Mouse (Mus musculus): Measurements from ENCODE around the gene Itgb7. TPM values are rescaled to one million over a fixed set of nuclear protein-coding genes. Genes with fewer than 3 reads are reported as not detected.
A peak's percentile ranks its signal among the peaks of the same experiment; 100 is the strongest.

Gene Itgb7
- polyA plus RNA-seq, 1 experiment from 2014 or later, result 1.1 TPM

DNA sequence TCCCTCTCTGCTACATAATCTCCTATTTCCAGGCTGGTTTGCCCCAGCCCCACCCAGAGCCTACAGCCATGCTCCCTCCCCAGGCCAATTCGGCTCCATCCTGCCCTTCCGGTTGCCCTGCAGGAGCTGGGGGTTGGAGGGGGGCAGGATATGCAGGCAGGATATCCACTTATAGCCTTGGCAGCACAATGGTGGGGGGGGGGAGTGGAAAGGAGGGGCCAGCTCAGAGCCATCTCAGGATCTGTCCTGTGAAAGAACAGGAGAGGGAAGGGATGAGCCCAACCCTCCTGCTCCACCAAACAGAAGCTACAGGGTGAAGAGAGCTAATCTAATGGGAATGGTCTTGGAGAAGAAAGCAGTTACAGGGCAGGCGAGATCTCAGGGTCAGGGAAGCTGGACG, 8.9 kb upstream of the Itgb7 start:
- H3K4me3 ChIP-seq (ENCODE audit: low read depth, low read length), result no peak overlapping the region
- no peaks in the 10 kb centered on the region for H3K36me3 ChIP-seq (ENCODE audit: control insufficient read depth, insufficient read depth, low read length)
- no peak overlapping the region for H3K27ac ChIP-seq (ENCODE audit: low read depth, low read length)
- no peak for ATAC-seq (replicated peaks; ENCODE audit: low FRiP score)
- no peak overlapping the region for H3K9ac ChIP-seq (ENCODE audit: low read length)
- peaks cover 14% of the 10 kb centered on the region for H3K4me1 ChIP-seq (replicated peaks; ENCODE audit: control insufficient read depth, insufficient read depth, low read length)
- no peak for DNase-seq (ENCODE audit: low spot score)
- no peaks in the 10 kb centered on the region for H3K9me3 ChIP-seq (ENCODE audit: control insufficient read depth, low read length)
- no peak overlapping the region for H3K4me2 ChIP-seq (ENCODE audit: low read depth, low read length, severe bottlenecking)
- peaks cover 24% of the 10 kb centered on the region for H3K27me3 ChIP-seq (ENCODE audit: control insufficient read depth, insufficient read depth, low read length)
- 83% methylated on average over 4 of the region's 4 CpGs for WGBS

DNA sequence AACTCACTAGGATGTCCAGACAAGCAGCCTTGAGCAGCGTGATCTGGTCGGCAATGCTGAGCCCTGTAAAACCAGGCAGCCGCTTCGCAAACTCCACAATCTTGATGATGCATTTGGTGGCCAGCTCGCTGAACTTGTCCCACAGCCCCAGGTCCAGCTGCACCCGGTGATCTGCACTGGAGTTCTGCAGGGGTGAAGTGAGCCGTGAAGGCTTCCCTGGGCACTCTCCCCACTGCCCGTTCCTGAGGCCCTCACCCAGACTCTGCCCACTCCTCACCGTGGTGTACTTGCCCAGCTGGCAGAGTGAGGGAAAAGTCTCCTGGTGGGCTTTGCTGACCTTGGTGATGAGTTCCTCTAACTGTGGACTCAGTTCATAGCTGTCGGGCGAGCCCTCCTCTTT, 8.1 kb upstream of the Itgb7 start:
- no peaks in the 10 kb centered on the region for H3K9me3 ChIP-seq (ENCODE audit: control insufficient read depth, low read length)
- H3K27ac ChIP-seq (ENCODE audit: low read depth, low read length), result no peak overlapping the region
- peaks cover 17% of the 10 kb centered on the region for H3K27me3 ChIP-seq (ENCODE audit: control insufficient read depth, insufficient read depth, low read length)
- 86% methylated on average over 11 of the region's 11 CpGs for WGBS
- no peak overlapping the region for H3K4me3 ChIP-seq (ENCODE audit: low read depth, low read length)
- no peak overlapping the region for H3K4me2 ChIP-seq (ENCODE audit: low read depth, low read length, severe bottlenecking)
- no peak overlapping the region for H3K9ac ChIP-seq (ENCODE audit: low read length)
- no peaks in the 10 kb centered on the region for H3K36me3 ChIP-seq (ENCODE audit: control insufficient read depth, insufficient read depth, low read length)
- ATAC-seq (replicated peaks; ENCODE audit: low FRiP score), result no peak
- H3K4me1 ChIP-seq (replicated peaks; ENCODE audit: control insufficient read depth, insufficient read depth, low read length), result peaks cover 18% of the 10 kb centered on the region
- DNase-seq (ENCODE audit: low spot score), result no peak

DNA sequence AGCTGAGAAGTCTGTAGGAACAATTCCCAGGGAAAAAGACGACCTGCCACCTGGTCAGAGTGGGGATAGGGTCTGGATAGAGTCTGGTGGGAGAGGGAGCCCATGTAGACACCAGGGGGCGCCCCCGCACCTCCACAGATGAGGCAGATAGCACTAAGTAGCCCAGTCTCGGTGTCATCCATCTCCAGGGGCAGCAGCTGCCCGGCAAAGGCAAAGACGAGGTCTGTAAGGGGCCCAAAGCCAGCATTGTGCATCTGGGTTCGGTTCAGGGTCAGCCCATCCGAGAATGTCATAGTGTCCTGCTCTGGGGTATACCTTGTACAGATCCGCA, 7.5 kb upstream of the Itgb7 start:
- H3K4me3 ChIP-seq (ENCODE audit: low read depth, low read length), result no peak overlapping the region
- ATAC-seq (replicated peaks; ENCODE audit: low FRiP score), result peak; percentile 79
- peaks cover 11% of the 10 kb centered on the region for H3K27me3 ChIP-seq (ENCODE audit: control insufficient read depth, insufficient read depth, low read length)
- H3K4me2 ChIP-seq (ENCODE audit: low read depth, low read length, severe bottlenecking), result no peak overlapping the region
- DNase-seq (ENCODE audit: low spot score), result peak; percentile 92
- no peak overlapping the region for H3K27ac ChIP-seq (ENCODE audit: low read depth, low read length)
- no peak overlapping the region for H3K9ac ChIP-seq (ENCODE audit: low read length)
- H3K4me1 ChIP-seq (replicated peaks; ENCODE audit: control insufficient read depth, insufficient read depth, low read length), result peaks cover 18% of the 10 kb centered on the region
- H3K36me3 ChIP-seq (ENCODE audit: control insufficient read depth, insufficient read depth, low read length), result no peaks in the 10 kb centered on the region
- no peaks in the 10 kb centered on the region for H3K9me3 ChIP-seq (ENCODE audit: control insufficient read depth, low read length)
- 11% methylated on average over 9 of the region's 9 CpGs for WGBS

DNA sequence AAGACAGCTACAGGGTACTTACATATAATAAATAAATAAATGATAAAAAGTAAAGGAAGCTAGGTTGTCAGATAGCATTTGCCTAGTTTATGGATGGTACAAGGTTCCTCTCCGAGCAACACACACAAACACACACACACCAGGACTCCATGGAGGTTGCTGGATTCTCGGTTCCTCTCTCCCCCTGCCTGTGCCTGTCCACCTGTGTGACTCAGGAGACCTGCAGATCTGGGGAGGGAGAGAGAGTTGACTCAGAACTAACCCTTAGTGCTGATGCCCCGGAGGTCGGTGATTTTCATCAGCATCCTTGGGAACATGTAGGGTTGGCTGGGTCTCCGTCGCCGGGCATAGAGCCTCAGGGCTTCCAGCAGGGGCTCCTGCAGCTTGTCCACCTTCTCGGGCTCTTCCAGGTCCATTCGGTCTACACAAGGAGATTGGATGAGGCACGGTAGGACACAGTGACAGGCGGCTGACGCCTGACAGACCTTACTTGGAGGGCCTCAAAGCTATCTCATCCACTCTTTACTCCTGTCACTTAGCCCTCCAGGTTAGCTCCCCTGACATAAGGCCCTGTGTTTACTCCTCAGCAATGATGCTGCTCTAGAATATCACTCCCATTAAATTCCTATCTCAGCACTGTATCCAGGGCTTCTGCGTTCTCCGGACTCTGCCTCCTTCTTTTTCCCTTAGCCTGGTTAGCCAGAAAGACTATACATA, 7.0 kb upstream of the Itgb7 start:
- Histone ChIP-seq H3K9ac (ENCODE audit: low read length) (no peak overlapping the region), H3K4me1 (replicated peaks; ENCODE audit: control insufficient read depth, insufficient read depth, low read length) (peaks cover 16% of the 10 kb centered on the region), H3K36me3 (ENCODE audit: control insufficient read depth, insufficient read depth, low read length) (no peaks in the 10 kb centered on the region), H3K4me2 (ENCODE audit: low read depth, low read length, severe bottlenecking) (no peak overlapping the region), H3K9me3 (ENCODE audit: control insufficient read depth, low read length) (no peaks in the 10 kb centered on the region), H3K27me3 (ENCODE audit: control insufficient read depth, insufficient read depth, low read length) (peaks cover 6% of the 10 kb centered on the region), H3K27ac (ENCODE audit: low read depth, low read length) (no peak overlapping the region), H3K4me3 (ENCODE audit: low read depth, low read length) (no peak overlapping the region)
- ATAC-seq (replicated peaks; ENCODE audit: low FRiP score), result no peak
- DNase-seq (ENCODE audit: low spot score), result no peak
- 87% methylated on average over 14 of the region's 14 CpGs for WGBS

DNA sequence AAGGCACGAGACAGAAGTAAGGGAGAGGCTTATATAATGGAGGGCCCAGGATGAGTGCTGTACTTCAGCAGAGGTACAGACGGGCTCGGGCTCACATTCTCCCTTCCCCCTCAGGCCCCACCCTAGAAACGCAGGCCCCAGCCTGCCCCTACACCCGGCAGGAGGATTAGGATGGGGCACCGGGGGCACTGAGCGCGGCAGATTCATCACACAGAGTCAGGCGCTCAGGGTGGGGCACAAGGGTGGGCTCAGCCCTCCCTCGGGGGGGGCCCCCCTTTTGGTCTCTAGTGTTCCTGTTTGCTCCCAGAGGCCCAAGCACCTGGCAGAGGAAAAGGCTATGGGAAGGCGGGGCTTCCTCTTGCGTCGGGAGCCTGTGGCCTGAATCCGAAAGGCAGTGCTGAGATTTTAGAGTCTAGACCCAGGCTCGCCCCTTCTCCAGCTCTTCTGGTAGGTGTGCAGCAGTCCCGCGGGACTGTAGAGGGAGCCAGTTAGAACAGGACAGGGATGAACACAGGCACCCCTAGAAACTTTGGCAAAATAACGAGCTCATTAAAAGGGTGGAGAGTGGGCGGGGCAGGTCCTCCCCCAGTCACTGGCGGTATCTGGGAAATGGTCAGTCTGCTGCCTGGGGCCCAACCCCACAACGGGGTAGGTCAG, 3.8 kb upstream of the Itgb7 start:
- WGBS, result 23% methylated on average over 21 of the region's 21 CpGs
- Histone ChIP-seq H3K4me1 (replicated peaks; ENCODE audit: control insufficient read depth, insufficient read depth, low read length) (peaks cover 10% of the 10 kb centered on the region), H3K36me3 (ENCODE audit: control insufficient read depth, insufficient read depth, low read length) (no peaks in the 10 kb centered on the region), H3K27ac (ENCODE audit: low read depth, low read length) (0 out of 2 replicates have a peak overlapping the region, but pooled peaks have one; percentile 25), H3K4me3 (ENCODE audit: low read depth, low read length) (0 out of 2 replicates have a peak overlapping the region, but pooled peaks have one; percentile 11), H3K27me3 (ENCODE audit: control insufficient read depth, insufficient read depth, low read length) (no peaks in the 10 kb centered on the region), H3K9ac (ENCODE audit: low read length) (peak overlapping the region; percentile 44), H3K4me2 (ENCODE audit: low read depth, low read length, severe bottlenecking) (peak overlapping the region; percentile 34), H3K9me3 (ENCODE audit: control insufficient read depth, low read length) (no peaks in the 10 kb centered on the region)
- ATAC-seq (replicated peaks; ENCODE audit: low FRiP score) (peak; percentile 60), DNase-seq (ENCODE audit: low spot score) (no peak)

DNA sequence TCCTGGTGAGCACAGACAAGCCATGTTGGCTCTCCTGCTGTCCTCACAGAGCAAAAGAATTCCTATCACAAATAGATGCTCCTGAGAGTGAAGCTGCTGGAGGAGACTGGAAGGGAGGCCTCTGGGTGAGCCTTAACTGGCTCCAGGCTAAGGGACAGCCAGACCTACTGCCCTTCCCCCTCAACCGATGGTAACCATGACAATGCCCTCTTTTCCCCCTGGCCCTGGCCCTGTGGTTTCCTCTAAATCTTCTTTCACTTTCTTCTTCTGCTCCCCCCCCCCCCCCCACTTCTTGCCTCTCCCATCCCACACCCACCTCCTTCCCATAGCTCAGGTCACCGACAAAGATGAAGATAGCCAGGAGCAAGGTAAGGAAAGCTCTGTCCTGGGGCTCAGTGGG, 2.2 kb upstream of the Itgb7 start:
- 26% methylated on average over 2 of the region's 2 CpGs for WGBS
- Histone ChIP-seq H3K4me2 (ENCODE audit: low read depth, low read length, severe bottlenecking) (no peak overlapping the region), H3K4me1 (replicated peaks; ENCODE audit: control insufficient read depth, insufficient read depth, low read length) (peaks cover 10% of the 10 kb centered on the region), H3K9me3 (ENCODE audit: control insufficient read depth, low read length) (no peaks in the 10 kb centered on the region), H3K9ac (ENCODE audit: low read length) (no peak overlapping the region), H3K36me3 (ENCODE audit: control insufficient read depth, insufficient read depth, low read length) (no peaks in the 10 kb centered on the region), H3K27ac (ENCODE audit: low read depth, low read length) (no peak overlapping the region), H3K4me3 (ENCODE audit: low read depth, low read length) (no peak overlapping the region), H3K27me3 (ENCODE audit: control insufficient read depth, insufficient read depth, low read length) (no peaks in the 10 kb centered on the region; the same call in 1 of the 2 replicates)
- no peak for DNase-seq (ENCODE audit: low spot score)
- ATAC-seq (replicated peaks; ENCODE audit: low FRiP score), result no peak

DNA sequence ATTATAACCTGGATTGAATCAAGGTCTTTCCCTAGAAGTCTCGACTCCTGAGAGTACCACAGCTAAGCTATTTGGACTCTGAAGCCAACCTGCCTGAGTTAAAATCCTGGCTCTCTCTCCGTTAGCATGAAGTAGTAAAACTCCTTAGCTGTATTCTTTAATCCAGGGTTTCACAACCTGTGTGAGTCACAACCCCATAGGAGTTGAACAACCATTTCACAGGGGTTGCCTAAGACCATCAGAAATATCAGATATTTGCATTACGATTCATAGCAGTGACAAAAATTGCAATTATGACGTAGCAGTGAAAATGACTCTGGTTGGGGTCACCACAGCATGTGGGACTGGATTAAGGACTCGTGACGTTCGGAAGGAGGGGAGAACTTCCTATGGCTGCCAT, 1.0 kb upstream of the Itgb7 start:
- DNase-seq (ENCODE audit: low spot score) (no peak), ATAC-seq (replicated peaks; ENCODE audit: low FRiP score) (no peak)
- no peaks in the 10 kb centered on the region for H3K9me3 ChIP-seq (ENCODE audit: control insufficient read depth, low read length)
- no peak overlapping the region for H3K4me3 ChIP-seq (ENCODE audit: low read depth, low read length)
- H3K9ac ChIP-seq (ENCODE audit: low read length), result no peak overlapping the region
- no peaks in the 10 kb centered on the region for H3K36me3 ChIP-seq (ENCODE audit: control insufficient read depth, insufficient read depth, low read length)
- no peak overlapping the region for H3K27ac ChIP-seq (ENCODE audit: low read depth, low read length)
- peaks cover 10% of the 10 kb centered on the region for H3K4me1 ChIP-seq (replicated peaks; ENCODE audit: control insufficient read depth, insufficient read depth, low read length)
- no peak overlapping the region for H3K4me2 ChIP-seq (ENCODE audit: low read depth, low read length, severe bottlenecking)
- no peaks in the 10 kb centered on the region; the same call in 1 of the 2 replicates for H3K27me3 ChIP-seq (ENCODE audit: control insufficient read depth, insufficient read depth, low read length)
- 90% methylated on average over 7 of the region's 7 CpGs for WGBS

DNA sequence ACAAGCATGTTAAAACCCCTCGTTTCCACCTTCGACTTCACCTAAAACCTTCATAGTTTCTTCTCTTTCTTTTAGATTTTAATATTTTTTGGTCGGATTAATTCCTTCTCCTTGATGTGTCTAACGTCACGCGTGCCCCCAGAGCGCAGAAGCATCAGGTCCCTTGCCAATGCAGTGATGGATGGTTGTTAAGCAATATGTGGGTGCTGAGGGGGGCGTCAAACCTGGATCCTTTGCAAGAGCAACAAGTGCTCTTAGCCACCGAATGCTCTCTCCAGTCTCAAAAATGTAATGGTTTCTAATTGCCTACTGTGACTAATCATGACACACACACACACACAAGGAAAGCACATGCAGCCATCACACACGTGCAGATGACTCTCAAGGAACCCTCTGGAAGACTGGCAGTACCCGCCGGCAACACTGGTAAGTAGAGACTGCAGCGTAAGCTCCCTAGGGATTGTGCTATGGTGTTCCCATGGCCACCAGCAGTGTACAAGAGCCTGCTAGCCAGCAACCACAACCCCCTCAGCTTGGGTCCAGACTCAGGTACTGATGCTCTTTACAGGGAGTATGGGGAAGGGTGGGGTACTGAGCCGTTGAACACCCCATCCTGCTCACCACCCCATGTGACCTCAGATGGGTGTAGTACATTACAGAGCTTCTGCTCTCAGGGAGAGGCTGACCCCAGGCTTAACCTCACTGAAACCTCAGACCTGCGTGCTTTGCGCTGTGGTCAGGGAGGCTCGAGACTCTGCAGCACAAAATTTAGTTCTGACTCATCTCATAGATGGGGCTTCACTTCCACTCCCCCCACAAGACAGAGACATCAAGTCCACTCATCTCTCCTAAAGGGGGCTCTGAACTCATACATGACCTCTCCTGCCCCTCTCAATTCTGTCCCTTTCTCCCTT, 1.1 kb downstream of the Itgb7 start:
- Histone ChIP-seq H3K4me1 (replicated peaks; ENCODE audit: control insufficient read depth, insufficient read depth, low read length) (peaks cover 7% of the 10 kb centered on the region), H3K36me3 (ENCODE audit: control insufficient read depth, insufficient read depth, low read length) (no peaks in the 10 kb centered on the region), H3K27ac (ENCODE audit: low read depth, low read length) (no peak overlapping the region), H3K9ac (ENCODE audit: low read length) (no peak overlapping the region), H3K27me3 (ENCODE audit: control insufficient read depth, insufficient read depth, low read length) (no peaks in the 10 kb centered on the region; the same call in 1 of the 2 replicates), H3K9me3 (ENCODE audit: control insufficient read depth, low read length) (no peaks in the 10 kb centered on the region), H3K4me3 (ENCODE audit: low read depth, low read length) (no peak overlapping the region), H3K4me2 (ENCODE audit: low read depth, low read length, severe bottlenecking) (no peak overlapping the region)
- 83% methylated on average over 17 of the region's 17 CpGs for WGBS
- no peak for DNase-seq (ENCODE audit: low spot score)
- ATAC-seq (replicated peaks; ENCODE audit: low FRiP score), result no peak
